Mouse (Mus musculus): Measurements from ENCODE around the gene Gopc.

DNA sequence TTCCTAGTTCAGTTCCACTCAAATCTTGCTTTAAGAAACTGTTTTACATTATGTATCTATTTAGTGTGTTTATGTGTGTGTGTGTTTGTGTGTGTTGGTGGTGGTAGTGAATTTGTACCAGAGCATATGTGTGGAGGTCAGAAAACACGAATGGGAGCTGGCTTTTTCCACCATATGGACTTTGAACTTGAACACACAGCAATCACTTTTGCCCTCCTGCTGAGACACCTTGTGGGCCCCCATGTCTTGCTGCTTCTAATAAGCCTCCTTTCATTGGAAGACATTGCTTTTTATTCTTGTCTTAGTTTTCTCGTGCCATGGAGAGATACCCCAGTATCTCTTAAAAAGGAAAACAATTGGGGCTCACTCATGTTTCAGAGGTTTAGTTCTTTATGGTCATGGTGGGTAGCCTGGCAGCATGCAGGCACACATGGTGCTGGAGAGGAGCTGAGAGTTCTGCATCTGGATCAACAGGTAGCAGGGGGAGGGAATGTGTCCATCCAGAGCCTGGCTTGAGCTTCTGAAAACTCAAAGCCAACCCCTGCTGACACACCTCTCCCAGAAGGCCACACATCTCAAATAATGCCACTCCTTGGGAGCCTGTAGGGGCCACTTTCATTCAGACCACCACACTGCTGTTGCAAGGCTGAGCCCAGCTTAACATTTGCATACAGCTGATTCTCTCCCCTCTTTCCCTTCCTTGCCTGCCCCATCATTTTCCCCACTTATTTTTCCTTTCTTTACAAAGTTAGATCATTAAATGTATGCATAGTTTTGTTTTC, 45.9 kb upstream of the Gopc start:
- TF ChIP-seq POLR2A (IDR thresholded peaks at IDR 0.05; ENCODE audit: extremely low read depth, insufficient read depth, low read length) (no peak), CTCF (IDR thresholded peaks at IDR 0.05; ENCODE audit: low read depth, low read length) (no peak)

All from liver, adult 2 months (tissue).